Mouse (Mus musculus) C2C12 (cell line): ENCODE measurements around the gene Slc16a10. TPM values are rescaled to one million over a fixed set of nuclear protein-coding genes. Genes with fewer than 3 reads are reported as not detected.

ENCODE experiments used
- H3K27me3 ChIP-seq: one replicate; pipeline ENCODE4 v1.6.1; 2011; ENCODE audit not compliant: control insufficient read depth, insufficient read depth, insufficient read length
- H3K36me3 ChIP-seq: one replicate; pipeline ENCODE4 v1.6.1; 2011; ENCODE audit not compliant: control insufficient read depth, insufficient read depth
- H3K4me3 ChIP-seq: one replicate; pipeline ENCODE4 v1.5.1; 2011; ENCODE audit warnings: mild to moderate bottlenecking, control low read depth; ENCODE audit not compliant: poor library complexity, insufficient read depth, severe bottlenecking
- H3K79me2 ChIP-seq: one replicate; pipeline ENCODE4 v1.6.1; 2011; ENCODE audit not compliant: control insufficient read depth, insufficient read depth
- H3K79me3 ChIP-seq: one replicate; pipeline ENCODE4 v1.6.1; 2011; ENCODE audit warnings: low read depth, control low read depth
- H3ac ChIP-seq: one replicate; pipeline ENCODE3; 2011; ENCODE audit warnings: low read depth; ENCODE audit not compliant: control insufficient read depth, insufficient read length
- CEBPB ChIP-seq: IDR thresholded peaks from one replicate; pipeline ENCODE4 v1.6.1; 2011; ENCODE audit warnings: low read depth, mild to moderate bottlenecking, control low read depth, moderate library complexity
- CTCF ChIP-seq: IDR thresholded peaks from one replicate; pipeline ENCODE4 v1.5.1; 2011; ENCODE audit not compliant: control insufficient read depth, insufficient read depth, insufficient read length
- FOSL1 ChIP-seq: IDR thresholded peaks from one replicate; pipeline ENCODE4 v1.8.0; 2011; ENCODE audit warnings: mild to moderate bottlenecking, low read length; ENCODE audit not compliant: poor library complexity, insufficient read depth, severe bottlenecking
- MAX ChIP-seq: IDR thresholded peaks from one replicate; pipeline ENCODE4 v1.6.1; 2011; ENCODE audit warnings: mild to moderate bottlenecking, control low read depth
- MYOD1 ChIP-seq: IDR thresholded peaks from one replicate; pipeline ENCODE4 v1.6.1; 2011; ENCODE audit warnings: low read depth; ENCODE audit not compliant: control insufficient read depth, insufficient read length
- MYOG ChIP-seq: IDR thresholded peaks from one replicate; pipeline ENCODE4 v1.6.1; 2011; ENCODE audit not compliant: control insufficient read depth, insufficient read length; ENCODE audit errors: extremely low read depth
- USF1 ChIP-seq: IDR thresholded peaks from one replicate; pipeline ENCODE4 v1.6.1; 2011; ENCODE audit warnings: low read depth, mild to moderate bottlenecking, control low read depth, moderate library complexity
- polyA plus RNA-seq: library from polyadenylated mRNA; unstranded; fragments of >200 nt; fragmentation: generic; extraction: Trizol; gene quantifications from one replicate; pipeline ENCODE4 v1.2.1, GENCODE M21; 2012; ENCODE audit warnings: missing spikeins

The Slc16a10 gene
- polyA plus RNA-seq, 1 experiment, result 1.5 TPM

GRCm38 (mm10) chr10:39986466-39986865 lies 155.6 kb downstream of the Slc16a10 start, which contains the start of gene Mfsd4b5:
Gene Mfsd4b5, minus strand, starts transcription at chr10:39986646.
- H3ac ChIP-seq, result no peak within 1 kb of the TSS

More at GRCm38 (mm10) chr10:39986466-39986865, 155.6 kb downstream of the Slc16a10 start, which contains the start of gene Mfsd4b5:
- no peak within 1 kb of the TSS for H3K4me3 ChIP-seq
- no peaks in the 10 kb centered on the region for H3K79me2 ChIP-seq
- peaks cover 4% of the 10 kb centered on the region for H3K27me3 ChIP-seq
- no peaks in the 10 kb centered on the region for H3K79me3 ChIP-seq
- no peaks in the 10 kb centered on the region for H3K36me3 ChIP-seq
- TF ChIP-seq MYOD1, result no peak
- TF ChIP-seq MAX, result no peak
- TF ChIP-seq FOSL1, result no peak
- TF ChIP-seq CEBPB, result no peak
- no peak for TF ChIP-seq MYOG
- no peak for TF ChIP-seq CTCF
- TF ChIP-seq USF1, result no peak

Other genes starting within 250 kb of the Slc16a10 start
- 0.68 TPM for gene Mfsd4b4, start 243.0 kb downstream of the Slc16a10 start, polyA plus RNA-seq
- gene Mfsd4b2, start 215.3 kb downstream of the Slc16a10 start, polyA plus RNA-seq, result not detected
- 0.19 TPM for gene Mfsd4b3, start 182.1 kb downstream of the Slc16a10 start, polyA plus RNA-seq
- gene Mfsd4b5, start 155.6 kb downstream of the Slc16a10 start, polyA plus RNA-seq, result 0.01 TPM
- gene Mfsd4b1, start 117.0 kb downstream of the Slc16a10 start, polyA plus RNA-seq, result not detected
- gene Rpf2, start 104.8 kb upstream of the Slc16a10 start, polyA plus RNA-seq, result 25.8 TPM
- gene Gtf3c6, start 115.8 kb upstream of the Slc16a10 start, polyA plus RNA-seq, result 31.5 TPM
- 43.8 TPM for gene Amd1, start 159.9 kb upstream of the Slc16a10 start, polyA plus RNA-seq
- 3.9 TPM for gene Cdk19, start 197.3 kb upstream of the Slc16a10 start, polyA plus RNA-seq